Mouse (Mus musculus) heart, postnatal 4 days (tissue): ENCODE results near the gene Mrps21. TPM values are rescaled to one million over a fixed set of nuclear protein-coding genes. Genes with fewer than 3 reads are reported as not detected.

Source experiments
- DNase-seq: peaks from one replicate; pipeline ENCODE4 v3.0.0; 2021
- total RNA-seq, 2 experiments: library from RNA; stranded (reverse); gene quantifications; 2 replicates each; pipeline ENCODE4 v1.2.3; 2021

Mrps21 gene
- total RNA-seq, 2 experiments from 2014 or later: 250 TPM

GRCm38 (mm10) chr3:95850611-95851010 is 20.7 kb downstream of the Mrps21 start:
- DNase-seq: no peak

- DNase-seq: no peak
These were observed 28.7 kb downstream of the Mrps21 start for GRCm38 (mm10) chr3:95842503-95843214.

GRCm38 (mm10) chr3:95839250-95839649 is 32.1 kb downstream of the Mrps21 start:
- no peak for DNase-seq

- no peak for DNase-seq
These were observed 42.3 kb downstream of the Mrps21 start for GRCm38 (mm10) chr3:95829053-95829452.

- no peak for DNase-seq
These were observed 45.0 kb downstream of the Mrps21 start for GRCm38 (mm10) chr3:95826275-95826674.

- DNase-seq: no peak
These were observed 51.0 kb downstream of the Mrps21 start for GRCm38 (mm10) chr3:95820046-95821010.

GRCm38 (mm10) chr3:95819351-95819985 is 51.9 kb downstream of the Mrps21 start:
- DNase-seq: peak; percentile 100

GRCm38 (mm10) chr3:95818571-95819288 is 52.6 kb downstream of the Mrps21 start, which contains the start of gene Rprd2:
Rprd2 (minus strand) TSS chr3:95818863.
- DNase-seq: peak; percentile 83

GRCm38 (mm10) chr3:95818026-95818511 is 53.2 kb downstream of the Mrps21 start:
- DNase-seq: peak; percentile 51

- DNase-seq: no peak
These were observed 54.6 kb downstream of the Mrps21 start for GRCm38 (mm10) chr3:95816681-95817080.

Other genes with a start within 250 kb of the Mrps21 start
- gene Ensa, start 246.5 kb downstream of the Mrps21 start, total RNA-seq: 10 to 100 TPM; 49.2 to 50.5 TPM
- gene Mcl1, start 212.7 kb downstream of the Mrps21 start, total RNA-seq: 100 to 1,000 TPM; 112 to 115 TPM
- 10 to 100 TPM; 13.5 to 14.6 TPM for gene Adamtsl4, start 183.6 kb downstream of the Mrps21 start, total RNA-seq
- gene Ecm1, start 131.9 kb downstream of the Mrps21 start, total RNA-seq: 10 to 100 TPM; 41.3 to 43.8 TPM
- gene Tars2, start 111.3 kb downstream of the Mrps21 start, total RNA-seq: 10 to 100 TPM; 31.1 to 36.1 TPM
- gene Rprd2, start 52.7 kb downstream of the Mrps21 start, total RNA-seq: 10 to 100 TPM; 50.9 to 53.6 TPM
- gene Prpf3, start 15.6 kb downstream of the Mrps21 start, total RNA-seq: 10 to 100 TPM; 28.3 to 30.5 TPM
- gene Ciart, start 10.7 kb upstream of the Mrps21 start, total RNA-seq: 1 to 10 TPM; 1.7 to 2.0 TPM
- 10 to 100 TPM; 19.6 to 25.3 TPM for gene BC028528, start 20.5 kb upstream of the Mrps21 start, total RNA-seq
- gene Aph1a, start 22.4 kb upstream of the Mrps21 start, total RNA-seq: 100 to 1,000 TPM; 150 to 162 TPM
- 10 to 100 TPM; 87.3 to 91.0 TPM for gene Car14, start 33.2 kb upstream of the Mrps21 start, total RNA-seq
- 100 to 1,000 TPM; 172 to 180 TPM for gene Anp32e, start 57.7 kb upstream of the Mrps21 start, total RNA-seq
- 100 to 1,000 TPM; 141 to 164 TPM for gene Plekho1, start 124.5 kb upstream of the Mrps21 start, total RNA-seq
- gene Vps45, start 186.9 kb upstream of the Mrps21 start, total RNA-seq: 10 to 100 TPM; 33.7 to 34.5 TPM
- gene Otud7b, start 233.0 kb upstream of the Mrps21 start, total RNA-seq: 10 to 100 TPM; 45.7 to 47.4 TPM